Mouse (Mus musculus): ENCODE data around the gene Slxl1.
"Not testable (repeated sequence)": the region's sequence is repeated elsewhere in the genome, so short reads cannot be mapped to it uniquely, and the experiment has no call there.

Gene Slxl1

GRCm38 (mm10) chrX:55226576-55226975 is at the start of gene Slxl1:
Gene Slxl1, plus strand, starts transcription at chrX:55226876.
- DNase-seq (ENCODE audit: low read depth, low spot score) = not testable (repeated sequence)

Data from ES-CJ7 (cell line).